Mouse (Mus musculus) intestine, embryonic 15.5 days (tissue): ENCODE measurements around the gene Dqx1. TPM values are rescaled to one million over a fixed set of nuclear protein-coding genes. Genes with fewer than 3 reads are reported as not detected.

ENCODE experiments used
- ATAC-seq: fragments of 200-750 bp; cut with Nextera tagmentation; 2 replicates; pipeline ENCODE4 v1.8.0; 2017; ENCODE audit warnings: moderate TSS enrichment, moderate library complexity
- H3K27ac ChIP-seq: fragments of 300-500 bp; sonication (generic); 2 replicates; pipeline ENCODE4 v1.5.1; 2015; ENCODE audit warnings: mild to moderate bottlenecking, inconsistent platforms
- H3K27me3 ChIP-seq: fragments of 300-500 bp; sonication (generic); replicated peaks from 2 replicates; pipeline ENCODE4 v1.6.1; 2015; ENCODE audit warnings: inconsistent platforms
- H3K36me3 ChIP-seq: fragments of 300-500 bp; sonication (generic); 2 replicates; pipeline ENCODE4 v1.6.1; 2015; ENCODE audit warnings: inconsistent platforms
- H3K4me1 ChIP-seq: fragments of 300-500 bp; sonication (generic); replicated peaks from 2 replicates; pipeline ENCODE4 v1.6.1; 2015; ENCODE audit warnings: inconsistent platforms
- H3K4me2 ChIP-seq: fragments of 300-500 bp; sonication (generic); replicated peaks from 2 replicates; pipeline ENCODE4 v1.6.1; 2015; ENCODE audit warnings: mild to moderate bottlenecking, inconsistent platforms
- H3K4me3 ChIP-seq: fragments of 300-500 bp; sonication (generic); replicated peaks from 2 replicates; pipeline ENCODE4 v1.5.1; 2015; ENCODE audit warnings: inconsistent platforms
- H3K9ac ChIP-seq: fragments of 300-500 bp; sonication (generic); 2 replicates; pipeline ENCODE4 v1.6.1; 2015; ENCODE audit warnings: inconsistent platforms
- H3K9me3 ChIP-seq: fragments of 300-500 bp; sonication (generic); 2 replicates; pipeline ENCODE4 v1.6.1; 2016; ENCODE audit warnings: inconsistent platforms
- WGBS: fragments of 180-500 bp; shearing (Covaris S2); methylation state at CpG from one replicate; pipeline ENCODE4 v1.1.7; 2015; 5-methylcytosine and 5-hydroxymethylcytosine counted together
- polyA plus RNA-seq: library from polyadenylated mRNA; unstranded; fragments of >200 nt; fragmentation: Nextera tagmentation; extraction: Ambion mirVana; gene quantifications from 2 replicates; pipeline ENCODE4 v1.2.1, GENCODE M21; 2015

Dqx1 gene
- polyA plus RNA-seq, 1 experiment from 2014 or later = 14.0 TPM

DNA sequence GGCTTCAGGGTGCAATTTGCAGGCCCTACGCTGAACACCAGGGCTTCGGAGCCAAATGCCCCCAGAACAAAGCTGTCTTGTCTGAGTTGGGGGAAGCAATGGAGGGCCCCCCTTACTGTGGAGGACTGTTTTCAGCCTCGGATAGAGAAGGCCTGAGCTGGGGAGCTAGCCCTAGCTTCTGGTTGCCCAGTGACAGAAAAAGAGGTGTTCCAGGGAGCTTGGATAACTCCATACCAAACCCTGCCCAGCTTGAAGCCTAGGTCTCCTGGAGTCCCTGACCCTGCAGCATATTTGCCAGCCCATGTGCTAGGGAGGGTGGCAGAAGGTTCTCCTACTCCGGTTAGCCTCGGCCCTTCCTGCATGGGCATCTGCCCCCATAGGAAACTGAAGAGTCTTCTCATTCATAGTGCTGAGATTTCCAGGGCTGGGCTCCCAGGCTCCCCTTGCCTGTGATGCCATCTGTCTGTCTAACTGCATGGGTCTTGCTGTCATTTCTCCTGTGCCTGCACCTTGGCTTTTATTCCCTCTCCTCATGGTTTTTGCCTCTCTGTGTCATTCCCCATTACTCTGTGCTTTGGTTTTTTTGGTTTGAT is 23.1 kb upstream of the Dqx1 start:
- 23% methylated on average over 5 of the region's 5 CpGs for WGBS
- Histone ChIP-seq H3K27me3 (peaks cover 8% of the 10 kb centered on the region), H3K36me3 (0 out of 2 replicates have a peak, but pooled peaks cover 3% of the 10 kb centered on the region), H3K9ac (peak overlapping the region; percentile 30; the same call in 1 of the 2 replicates), H3K4me2 (peak overlapping the region; percentile 90), H3K4me3 (peak overlapping the region; percentile 66), H3K9me3 (no peaks in the 10 kb centered on the region), H3K27ac (peak overlapping the region; percentile 88; the same call in 1 of the 2 replicates), H3K4me1 (peaks cover 26% of the 10 kb centered on the region)
- ATAC-seq = no peak

DNA sequence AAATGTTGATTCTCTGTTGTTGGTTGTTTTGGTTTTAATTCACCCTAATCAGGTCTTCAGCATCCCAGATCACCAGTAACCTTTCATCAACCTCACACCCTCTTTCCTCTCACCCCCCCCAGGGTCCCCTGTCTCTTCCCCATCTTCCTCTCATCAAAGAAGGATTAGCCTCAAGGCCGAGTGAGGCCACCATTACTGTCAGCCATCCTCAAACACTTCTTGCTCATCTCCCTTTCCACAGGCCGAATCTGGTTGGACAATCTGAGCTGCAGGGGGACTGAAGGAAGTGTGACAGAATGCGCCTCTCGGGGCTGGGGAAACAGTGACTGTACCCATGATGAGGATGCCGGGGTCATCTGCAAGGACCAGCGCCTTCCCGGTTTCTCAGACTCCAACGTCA is 20.5 kb upstream of the Dqx1 start:
- Histone ChIP-seq H3K36me3 (no peaks in the 10 kb centered on the region), H3K9ac (no peak overlapping the region), H3K4me1 (peaks cover 24% of the 10 kb centered on the region), H3K27me3 (no peaks in the 10 kb centered on the region), H3K27ac (no peak overlapping the region), H3K4me2 (no peak overlapping the region), H3K9me3 (no peaks in the 10 kb centered on the region), H3K4me3 (no peak overlapping the region)
- WGBS = 79% methylated on average over 8 of the region's 8 CpGs
- ATAC-seq = no peak

GRCm38 (mm10) chr6:83038496-83039012 is 19.1 kb upstream of the Dqx1 start:
- Histone ChIP-seq H3K4me1 (peaks cover 19% of the 10 kb centered on the region), H3K9ac (no peak overlapping the region), H3K27ac (no peak overlapping the region), H3K27me3 (no peaks in the 10 kb centered on the region), H3K4me3 (peak overlapping the region; percentile 21), H3K36me3 (no peaks in the 10 kb centered on the region), H3K9me3 (no peaks in the 10 kb centered on the region), H3K4me2 (peak overlapping the region; percentile 60)
- WGBS = 10% methylated on average over 24 of the region's 24 CpGs
- ATAC-seq = peak; percentile 91

DNA sequence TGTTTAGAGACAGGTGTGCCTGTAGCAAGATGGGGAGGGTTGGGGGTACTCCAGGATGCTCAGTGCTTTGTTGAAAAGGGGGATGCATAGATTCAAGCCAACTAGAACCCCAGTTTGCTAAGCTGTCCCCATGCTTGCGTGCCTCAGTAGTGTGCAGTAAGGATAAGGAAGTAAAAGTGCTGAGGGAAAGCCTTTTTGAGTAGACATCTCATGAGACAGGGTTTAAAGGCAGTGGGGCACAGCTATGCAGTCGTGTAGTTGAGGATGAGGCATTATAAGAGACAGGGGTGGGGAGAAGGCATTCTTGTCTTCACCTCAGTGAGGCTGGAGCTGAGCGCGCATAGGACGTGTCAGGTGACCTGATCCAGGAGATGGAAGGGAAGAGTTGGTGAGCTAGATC is 17.0 kb upstream of the Dqx1 start:
- H3K4me2 ChIP-seq = no peak overlapping the region
- no peak for ATAC-seq
- H3K27me3 ChIP-seq = no peaks in the 10 kb centered on the region
- peaks cover 9% of the 10 kb centered on the region; the same call in 1 of the 2 replicates for H3K4me1 ChIP-seq
- H3K36me3 ChIP-seq = no peaks in the 10 kb centered on the region
- no peak overlapping the region for H3K9ac ChIP-seq
- H3K9me3 ChIP-seq = no peaks in the 10 kb centered on the region
- no peak overlapping the region for H3K4me3 ChIP-seq
- 74% methylated on average over 5 of the region's 5 CpGs for WGBS
- H3K27ac ChIP-seq = no peak overlapping the region

- Histone ChIP-seq H3K4me2 (no peak overlapping the region), H3K9ac (no peak overlapping the region), H3K4me1 (peaks cover 3% of the 10 kb centered on the region; the same call in 1 of the 2 replicates), H3K9me3 (no peaks in the 10 kb centered on the region), H3K27me3 (no peaks in the 10 kb centered on the region), H3K36me3 (no peaks in the 10 kb centered on the region), H3K4me3 (no peak overlapping the region), H3K27ac (no peak overlapping the region)
- ATAC-seq = no peak
- 58% methylated on average over 6 of the region's 6 CpGs for WGBS
Measured at GRCm38 (mm10) chr6:83043561-83043960, 14.1 kb upstream of the Dqx1 start.

DNA sequence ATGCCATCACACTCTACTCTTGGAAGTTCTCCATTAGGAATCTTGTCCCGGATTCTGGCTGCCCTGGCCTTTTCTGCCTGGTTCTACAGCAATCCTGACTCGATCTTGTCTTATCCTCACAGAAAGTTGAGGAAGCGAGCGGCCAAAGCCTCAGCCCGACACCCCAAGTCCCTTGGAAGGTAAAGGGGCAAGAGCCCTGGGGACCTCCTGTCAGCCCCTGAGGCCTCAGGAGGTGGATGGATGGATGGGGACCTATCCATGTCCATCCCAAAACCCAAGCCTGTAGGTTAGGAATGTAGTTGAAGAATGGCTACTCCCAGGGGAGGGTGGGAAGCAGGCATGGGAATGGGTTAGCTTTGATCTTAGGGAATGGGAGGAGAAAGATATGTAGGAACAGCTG is 13.7 kb upstream of the Dqx1 start:
- Histone ChIP-seq H3K27me3 (no peaks in the 10 kb centered on the region), H3K4me2 (no peak overlapping the region), H3K4me3 (no peak overlapping the region), H3K9ac (no peak overlapping the region), H3K36me3 (no peaks in the 10 kb centered on the region), H3K27ac (no peak overlapping the region), H3K9me3 (no peaks in the 10 kb centered on the region), H3K4me1 (no peaks in the 10 kb centered on the region)
- ATAC-seq = no peak
- 89% methylated on average over 5 of the region's 5 CpGs for WGBS

DNA sequence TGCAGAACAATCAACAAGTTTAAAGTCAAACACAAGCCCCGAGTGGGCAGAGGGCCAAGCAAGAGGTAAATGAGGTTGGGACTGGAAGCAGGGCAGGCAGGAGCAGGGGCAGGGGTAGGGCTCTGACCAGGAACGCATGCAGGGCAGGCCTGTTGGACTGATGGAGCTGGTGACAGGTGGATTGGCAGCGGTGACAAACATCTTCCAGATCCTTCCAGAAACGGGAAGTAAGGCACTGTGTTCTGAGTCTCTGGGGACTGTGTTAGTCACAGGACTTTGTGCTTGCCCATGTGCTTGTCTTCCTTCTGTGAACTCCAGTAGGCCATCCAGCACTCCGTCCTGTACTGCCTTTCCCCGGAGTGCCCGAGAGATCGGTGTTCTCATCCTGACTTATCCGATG is 12.9 kb upstream of the Dqx1 start:
- H3K36me3 ChIP-seq = no peaks in the 10 kb centered on the region
- H3K9ac ChIP-seq = no peak overlapping the region
- no peaks in the 10 kb centered on the region for H3K27me3 ChIP-seq
- no peaks in the 10 kb centered on the region for H3K4me1 ChIP-seq
- H3K9me3 ChIP-seq = no peaks in the 10 kb centered on the region
- no peak for ATAC-seq
- H3K4me3 ChIP-seq = no peak overlapping the region
- H3K27ac ChIP-seq = no peak overlapping the region
- 75% methylated on average over 9 of the region's 9 CpGs for WGBS
- no peak overlapping the region for H3K4me2 ChIP-seq

DNA sequence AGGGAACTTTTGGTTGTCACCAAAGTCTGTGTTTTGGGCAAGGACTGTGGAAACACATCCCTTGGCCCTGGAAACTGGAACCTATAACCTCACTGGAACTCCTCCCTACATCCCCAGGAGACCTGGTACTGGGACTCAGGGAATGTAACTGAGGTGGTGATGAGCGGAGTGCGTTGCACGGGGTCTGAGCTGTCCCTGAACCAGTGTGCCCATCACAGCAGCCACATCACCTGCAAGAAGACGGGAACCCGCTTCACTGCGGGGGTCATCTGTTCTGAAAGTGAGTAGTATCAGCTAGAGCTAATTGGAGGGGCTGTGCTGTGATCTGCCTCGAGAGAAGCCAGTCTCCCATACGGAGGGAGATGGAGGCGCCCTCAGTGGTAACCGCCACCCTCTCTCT is 8.3 kb upstream of the Dqx1 start:
- Histone ChIP-seq H3K4me3 (no peak overlapping the region), H3K9ac (no peak overlapping the region), H3K4me2 (no peak overlapping the region), H3K36me3 (peaks cover 7% of the 10 kb centered on the region; the same call in 1 of the 2 replicates), H3K9me3 (no peaks in the 10 kb centered on the region), H3K27me3 (no peaks in the 10 kb centered on the region), H3K4me1 (peaks cover 14% of the 10 kb centered on the region), H3K27ac (no peak overlapping the region)
- 73% methylated on average over 10 of the region's 10 CpGs for WGBS
- ATAC-seq = no peak

- 3% methylated on average over 26 of the region's 26 CpGs for WGBS
- no peak for ATAC-seq
- peak overlapping the region; percentile 93 for H3K4me2 ChIP-seq
- H3K4me1 ChIP-seq = peaks cover 25% of the 10 kb centered on the region
- H3K9me3 ChIP-seq = no peaks in the 10 kb centered on the region
- H3K27ac ChIP-seq = peak overlapping the region; percentile 85
- no peaks in the 10 kb centered on the region for H3K27me3 ChIP-seq
- peaks cover 15% of the 10 kb centered on the region; the same call in 1 of the 2 replicates for H3K36me3 ChIP-seq
- peak overlapping the region; percentile 82 for H3K9ac ChIP-seq
- H3K4me3 ChIP-seq = peak overlapping the region; percentile 96
Measured at GRCm38 (mm10) chr6:83053136-83053960, 4.3 kb upstream of the Dqx1 start.

GRCm38 (mm10) chr6:83054074-83054851 is 3.4 kb upstream of the Dqx1 start, which contains the start of gene Aup1:
Gene Aup1 (plus strand): TSS chr6:83054521.
- Histone ChIP-seq H3K27me3 (no peaks in the 10 kb centered on the region), H3K36me3 (peaks cover 15% of the 10 kb centered on the region; the same call in 1 of the 2 replicates), H3K27ac (peak within 1 kb of the TSS; percentile 85), H3K4me2 (peak within 1 kb of the TSS; percentile 93), H3K9me3 (no peaks in the 10 kb centered on the region), H3K9ac (peak within 1 kb of the TSS; percentile 95), H3K4me3 (peak within 1 kb of the TSS; percentile 96), H3K4me1 (peaks cover 28% of the 10 kb centered on the region)
- ATAC-seq = peak; percentile 95
- WGBS = under 1% methylated on average over 62 of the region's 64 CpGs

GRCm38 (mm10) chr6:83054871-83055431 is 2.7 kb upstream of the Dqx1 start, which contains the start of gene Htra2:
Gene Htra2 (minus strand): TSS chr6:83055273.
- Histone ChIP-seq H3K4me1 (peaks cover 28% of the 10 kb centered on the region), H3K4me2 (peak within 1 kb of the TSS; percentile 93), H3K9ac (peak within 1 kb of the TSS; percentile 95), H3K9me3 (no peaks in the 10 kb centered on the region), H3K27ac (peak within 1 kb of the TSS; percentile 85), H3K4me3 (peak within 1 kb of the TSS; percentile 96), H3K36me3 (peaks cover 15% of the 10 kb centered on the region; the same call in 1 of the 2 replicates), H3K27me3 (no peaks in the 10 kb centered on the region)
- 1% methylated on average over 50 of the region's 50 CpGs for WGBS
- ATAC-seq = no peak; the same call in none of the 2 replicates
